Mouse (Mus musculus): ENCODE measurements at regions not wholly inside any gene's neighbourhood (a gene's known extent, or its start where the extent isn't known, plus 50 kb on each side); places are given as distances from the start of the nearest gene placed in this dataset.

DNA sequence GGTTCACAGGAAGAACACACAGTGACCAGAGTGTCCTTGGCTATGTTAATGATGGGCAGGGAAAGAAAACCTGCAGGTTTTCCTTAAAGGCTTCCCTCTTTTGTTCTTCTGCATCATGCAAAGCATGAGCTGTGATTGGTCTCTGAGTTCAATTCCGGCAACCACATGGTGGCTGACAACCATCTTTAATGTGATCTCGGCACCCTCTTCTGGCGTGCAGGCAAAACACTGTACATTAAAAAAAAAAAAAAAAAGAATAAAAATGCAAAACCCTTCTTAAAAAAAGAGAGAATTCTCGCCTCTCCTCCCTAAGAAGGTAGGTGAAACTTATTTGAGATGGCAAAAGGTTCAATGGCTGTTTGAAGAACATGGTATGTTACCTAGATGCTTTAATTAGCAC is 62.8 kb upstream of the Gm15446 start:
- no peak for TF ChIP-seq POLR2A (IDR thresholded peaks at IDR 0.05; ENCODE audit: low read depth, low read length)
- TF ChIP-seq CTCF (IDR thresholded peaks at IDR 0.05; ENCODE audit: borderline replicate concordance, insufficient read depth, low read length): no peak
